Mouse (Mus musculus): ENCODE measurements at regions not wholly inside any gene's neighbourhood (a gene's known extent, or its start where the extent isn't known, plus 50 kb on each side); places are given as distances from the start of the nearest gene placed in this dataset.

- DNase-seq (ENCODE audit: low spot score in 2 of 2): no peak
- intact Hi-C loops (cut with DNase I): no loop called here
Observed at GRCm38 (mm10) chr3:149820670-149821069, 830.3 kb upstream of the Adgrl2 start.

GRCm38 (mm10) chr3:149819863-149820262 lies 829.5 kb upstream of the Adgrl2 start:
- intact Hi-C loops (cut with DNase I): no loop called here
- DNase-seq (ENCODE audit: low spot score in 2 of 2): no peak

GRCm38 (mm10) chr3:149819081-149819480 lies 828.7 kb upstream of the Adgrl2 start:
- intact Hi-C loops (cut with DNase I): no loop called here
- DNase-seq (ENCODE audit: low spot score in 2 of 2): no peak

GRCm38 (mm10) chr3:149811036-149811435 lies 820.7 kb upstream of the Adgrl2 start:
- no peak for DNase-seq (ENCODE audit: low spot score in 2 of 2)
- intact Hi-C loops (cut with DNase I): no loop called here

GRCm38 (mm10) chr3:149805345-149805744 lies 815.0 kb upstream of the Adgrl2 start:
- intact Hi-C loops (cut with DNase I): no loop called here
- no peak for DNase-seq (ENCODE audit: low spot score in 2 of 2)

GRCm38 (mm10) chr3:149796123-149796522 lies 805.8 kb upstream of the Adgrl2 start:
- no peak for DNase-seq (ENCODE audit: low spot score in 2 of 2)
- intact Hi-C loops (cut with DNase I): no loop called here

- intact Hi-C loops (cut with DNase I): no loop called here
- DNase-seq (ENCODE audit: low spot score in 2 of 2): no peak
Observed at GRCm38 (mm10) chr3:149791593-149791992, 801.2 kb upstream of the Adgrl2 start.

GRCm38 (mm10) chr3:149786096-149786495 lies 795.7 kb upstream of the Adgrl2 start:
- intact Hi-C loops (cut with DNase I): no loop called here
- no peak for DNase-seq (ENCODE audit: low spot score in 2 of 2)

- intact Hi-C loops (cut with DNase I): no loop called here
- DNase-seq (ENCODE audit: low spot score in 2 of 2): no peak
Observed at GRCm38 (mm10) chr3:149783903-149784608, 793.7 kb upstream of the Adgrl2 start.

GRCm38 (mm10) chr3:149767847-149768421 lies 777.6 kb upstream of the Adgrl2 start:
- DNase-seq (ENCODE audit: low spot score in 2 of 2): no peak
- intact Hi-C loops (cut with DNase I): no loop called here

- intact Hi-C loops (cut with DNase I): no loop called here
- DNase-seq (ENCODE audit: low spot score in 2 of 2): no peak
Observed at GRCm38 (mm10) chr3:149761245-149761644, 770.9 kb upstream of the Adgrl2 start.

- DNase-seq (ENCODE audit: low spot score in 2 of 2): no peak
- intact Hi-C loops (cut with DNase I): no loop called here
Observed at GRCm38 (mm10) chr3:149757910-149758592, 767.7 kb upstream of the Adgrl2 start.

- intact Hi-C loops (cut with DNase I): no loop called here
- no peak for DNase-seq (ENCODE audit: low spot score in 2 of 2)
Observed at GRCm38 (mm10) chr3:149736069-149736468, 745.7 kb upstream of the Adgrl2 start.

- DNase-seq (ENCODE audit: low spot score in 2 of 2): no peak
- intact Hi-C loops (cut with DNase I): no loop called here
Observed at GRCm38 (mm10) chr3:149726212-149726611, 735.9 kb upstream of the Adgrl2 start.

- intact Hi-C loops (cut with DNase I): no loop called here
- no peak for DNase-seq (ENCODE audit: low spot score in 2 of 2)
Observed at GRCm38 (mm10) chr3:149724879-149725278, 734.5 kb upstream of the Adgrl2 start.

GRCm38 (mm10) chr3:149721832-149722231 lies 731.5 kb upstream of the Adgrl2 start:
- intact Hi-C loops (cut with DNase I): no loop called here
- peak in 1 of 2 experiments; percentile 10 for DNase-seq (ENCODE audit: low spot score in 2 of 2)

GRCm38 (mm10) chr3:149720306-149720705 lies 730.0 kb upstream of the Adgrl2 start:
- no peak for DNase-seq (ENCODE audit: low spot score in 2 of 2)
- intact Hi-C loops (cut with DNase I): no loop called here

GRCm38 (mm10) chr3:149705724-149706123 lies 715.4 kb upstream of the Adgrl2 start:
- peak; percentile 8 to 31 for DNase-seq (ENCODE audit: low spot score in 2 of 2)
- intact Hi-C loops (cut with DNase I): no loop called here

GRCm38 (mm10) chr3:149705322-149705721 lies 715.0 kb upstream of the Adgrl2 start:
- intact Hi-C loops (cut with DNase I): no loop called here
- peak; percentile 13 to 17 for DNase-seq (ENCODE audit: low spot score in 2 of 2)

GRCm38 (mm10) chr3:149704478-149704877 lies 714.1 kb upstream of the Adgrl2 start:
- intact Hi-C loops (cut with DNase I): no loop called here

GRCm38 (mm10) chr3:149683561-149683960 lies 693.2 kb upstream of the Adgrl2 start:
- intact Hi-C loops (cut with DNase I): no loop called here

More at GRCm38 (mm10) chr3:149704478-149704877, 714.1 kb upstream of the Adgrl2 start:
- DNase-seq (ENCODE audit: low spot score in 2 of 2): no peak

More at GRCm38 (mm10) chr3:149683561-149683960, 693.2 kb upstream of the Adgrl2 start:
- DNase-seq (ENCODE audit: low spot score in 2 of 2): no peak
